Mouse (Mus musculus) olfactory bulb, adult 2 months (tissue): ENCODE results near the gene Stat1. TPM values are rescaled to one million over a fixed set of nuclear protein-coding genes. Genes with fewer than 3 reads are reported as not detected.

Source experiments
- H3K27ac ChIP-seq: fragments of 200-500 bp; 2 replicates; pipeline ENCODE4 v1.5.1; 2012; ENCODE audit warnings: low read depth, low read length; ENCODE audit not compliant: insufficient read depth
- H3K4me1 ChIP-seq: fragments of 200-500 bp; 2 replicates; pipeline ENCODE4 v1.6.1; 2012; ENCODE audit warnings: low read length; ENCODE audit not compliant: control insufficient read depth, insufficient read depth
- H3K4me3 ChIP-seq: fragments of 200-500 bp; 2 replicates; pipeline ENCODE4 v1.5.1; 2012; ENCODE audit warnings: mild to moderate bottlenecking, low read depth, low read length, moderate library complexity; ENCODE audit not compliant: insufficient read depth
- CTCF ChIP-seq: fragments of 200-500 bp; IDR thresholded peaks from 2 replicates; pipeline ENCODE4 v1.5.1; 2012; ENCODE audit warnings: low read depth, mild to moderate bottlenecking, low read length, moderate library complexity; ENCODE audit not compliant: insufficient read depth
- POLR2A ChIP-seq: fragments of 200-500 bp; IDR thresholded peaks from 2 replicates; pipeline ENCODE4 v1.6.1; 2012; ENCODE audit warnings: mild to moderate bottlenecking, low read depth, low read length, moderate library complexity; ENCODE audit not compliant: insufficient read depth
- WGBS: fragments of 180-500 bp; shearing (Covaris S2); methylation state at CpG from one replicate; pipeline ENCODE4 v1.1.7; 2018; 5-methylcytosine and 5-hydroxymethylcytosine counted together
- polyA plus RNA-seq: library from polyadenylated mRNA; stranded (reverse); fragments of >200 nt; gene quantifications from 2 replicates; pipeline ENCODE4 v1.2.4, GENCODE M21; 2012; ENCODE audit warnings: low replicate concordance; ENCODE audit not compliant: missing spikeins, insufficient read depth, insufficient read length

Gene Stat1
- polyA plus RNA-seq, 1 experiment, result not detected

DNA sequence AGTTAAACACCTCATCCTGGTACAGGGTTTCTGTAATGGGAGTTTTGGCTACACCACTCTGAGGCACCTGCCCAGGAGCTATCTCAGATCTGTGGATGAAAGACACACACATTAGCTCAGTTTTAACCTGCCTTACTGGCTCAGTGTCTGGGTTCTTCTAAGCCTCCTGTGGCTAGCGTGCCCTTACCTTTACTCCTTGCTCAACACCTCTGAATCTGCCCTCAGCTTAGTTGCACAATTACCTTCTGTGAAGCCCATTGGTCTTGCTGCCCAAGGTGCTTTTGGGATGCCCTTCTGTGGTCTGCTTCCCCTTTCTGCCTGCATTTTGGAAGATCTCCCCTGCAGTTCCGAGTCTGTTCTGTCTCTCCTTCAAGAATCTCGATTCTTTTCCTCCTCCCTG is 5.6 kb downstream of the Stat1 start:
- TF ChIP-seq CTCF (no peak), POLR2A (no peak)
- no peak overlapping the region for H3K4me3 ChIP-seq
- H3K27ac ChIP-seq, result no peak overlapping the region
- WGBS, result 81% methylated on average over 3 of the region's 3 CpGs
- 0 out of 2 replicates have a peak, but pooled peaks cover 2% of the 10 kb centered on the region for H3K4me1 ChIP-seq

DNA sequence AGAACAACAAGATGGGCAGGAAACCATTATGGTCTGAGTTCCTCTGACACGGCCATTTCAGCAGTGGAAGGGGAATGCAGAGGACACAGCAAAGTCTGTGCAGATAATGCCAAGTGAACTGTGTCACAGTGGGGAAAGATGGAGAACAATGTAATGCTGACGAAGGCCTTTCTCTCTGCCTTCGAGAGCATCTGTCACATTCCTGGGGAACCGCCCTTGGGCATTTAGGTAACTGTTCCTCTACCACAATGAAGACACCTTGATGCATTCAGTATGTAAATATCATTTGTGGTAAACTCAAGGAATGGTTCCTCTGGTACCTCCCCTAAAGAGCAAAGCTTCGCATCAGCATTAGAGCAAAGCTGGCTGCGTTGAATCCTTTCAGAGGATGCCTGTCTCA is 8.1 kb downstream of the Stat1 start:
- 96% methylated on average over 6 of the region's 6 CpGs for whole genome bisulfite sequencing
- no peak overlapping the region for H3K4me3 ChIP-seq
- no peak overlapping the region for H3K27ac ChIP-seq
- no peaks in the 10 kb centered on the region for H3K4me1 ChIP-seq
- TF ChIP-seq CTCF (no peak), POLR2A (no peak)

DNA sequence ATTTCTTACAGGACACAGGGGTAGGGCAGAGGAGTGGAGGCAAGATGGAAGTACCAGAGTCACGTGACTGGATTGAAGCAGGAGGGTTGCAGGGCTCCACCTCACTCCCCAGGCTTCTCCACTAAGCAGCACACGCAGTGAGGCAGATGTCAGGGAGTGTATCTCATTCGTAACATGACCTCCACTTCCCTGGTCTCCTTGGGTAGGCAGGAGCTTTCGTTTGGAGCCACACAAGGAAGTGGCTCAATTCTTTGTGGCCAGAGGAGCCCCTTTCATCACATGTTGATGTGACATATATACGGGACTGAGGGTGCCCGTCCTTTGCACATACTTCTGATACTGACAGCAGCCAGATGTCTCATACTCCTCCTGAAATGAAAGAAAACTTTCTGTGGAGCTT is 10.6 kb downstream of the Stat1 start:
- 83% methylated on average over 6 of the region's 6 CpGs for WGBS
- no peak for TF ChIP-seq POLR2A
- no peak for TF ChIP-seq CTCF
- no peaks in the 10 kb centered on the region for H3K4me1 ChIP-seq

DNA sequence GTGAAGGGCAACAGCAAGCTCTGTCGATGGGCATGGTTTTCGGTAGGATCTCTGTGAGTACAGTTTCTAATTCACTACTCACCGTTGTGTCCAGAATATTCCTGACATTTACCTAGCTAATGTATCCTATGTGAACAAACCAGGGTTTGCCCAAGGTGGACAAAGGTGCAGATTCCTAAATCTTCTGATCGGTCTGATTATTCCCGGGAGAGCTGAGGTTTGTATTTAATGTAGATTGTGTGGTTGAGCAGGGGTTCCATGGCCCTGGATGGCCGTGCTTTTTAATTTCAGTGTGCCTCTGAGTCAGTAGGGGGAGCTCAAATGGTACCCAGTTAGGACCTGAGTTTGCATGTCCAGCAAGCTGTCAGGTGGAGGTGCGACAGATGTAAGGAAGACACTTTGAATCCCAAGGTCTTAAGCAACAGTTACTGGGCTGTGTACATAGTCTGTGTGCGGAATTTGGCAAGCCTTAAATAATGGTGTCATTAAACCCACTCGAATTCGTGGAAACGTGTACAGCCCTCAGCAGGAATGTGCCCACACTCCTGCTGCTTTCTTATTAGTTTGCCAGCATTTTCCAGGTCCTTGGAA is 12.6 kb downstream of the Stat1 start:
- no peaks in the 10 kb centered on the region for H3K4me1 ChIP-seq
- no peak for TF ChIP-seq CTCF
- no peak for TF ChIP-seq POLR2A
- no peak overlapping the region for H3K27ac ChIP-seq
- 84% methylated on average over 11 of the region's 11 CpGs for WGBS
- no peak overlapping the region for H3K4me3 ChIP-seq

More for the DNA sequence above, 10.6 kb downstream of the Stat1 start:
- no peak overlapping the region for H3K4me3 ChIP-seq
- H3K27ac ChIP-seq, result no peak overlapping the region

DNA sequence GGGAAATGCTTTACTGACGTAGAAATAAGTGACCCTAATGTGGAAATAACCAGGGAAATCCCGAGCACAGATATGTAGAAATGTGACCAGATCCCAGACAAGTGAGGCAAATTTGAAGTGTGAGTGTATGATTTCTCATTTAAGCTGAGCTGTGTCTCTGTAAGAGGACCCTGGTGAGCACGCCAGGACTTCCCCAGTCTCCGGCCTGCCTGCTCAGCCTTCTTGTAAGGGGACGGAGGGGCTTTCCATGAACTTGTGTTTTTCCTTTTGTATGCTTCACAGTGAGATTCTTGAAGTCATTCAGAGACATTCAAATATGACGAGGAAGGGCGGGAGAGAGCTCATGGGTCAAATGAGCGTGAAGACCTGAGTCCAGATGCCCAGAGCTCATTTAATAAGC is 14.0 kb downstream of the Stat1 start:
- no peak overlapping the region for H3K27ac ChIP-seq
- 91% methylated on average over 8 of the region's 8 CpGs for WGBS
- H3K4me3 ChIP-seq, result no peak overlapping the region
- TF ChIP-seq POLR2A, result no peak
- TF ChIP-seq CTCF, result no peak
- H3K4me1 ChIP-seq, result no peaks in the 10 kb centered on the region

DNA sequence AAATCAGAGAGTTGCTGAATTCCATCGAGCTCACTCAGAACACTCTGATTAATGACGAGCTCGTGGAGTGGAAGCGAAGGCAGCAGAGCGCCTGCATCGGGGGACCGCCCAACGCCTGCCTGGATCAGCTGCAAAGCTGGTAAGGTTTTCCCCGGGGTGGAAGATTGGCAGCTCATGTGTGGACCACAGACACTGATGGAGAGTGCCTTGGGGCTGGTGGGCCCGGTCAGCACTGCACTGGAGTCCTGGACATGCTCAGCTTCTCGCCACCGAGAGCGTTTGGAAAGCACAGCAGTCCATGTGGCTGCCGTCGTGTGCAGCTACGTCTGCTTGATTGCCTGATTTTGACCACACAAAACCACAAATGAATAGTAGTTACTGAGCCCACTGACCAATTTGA is 18.1 kb downstream of the Stat1 start:
- no peak overlapping the region for H3K27ac ChIP-seq
- no peaks in the 10 kb centered on the region for H3K4me1 ChIP-seq
- H3K4me3 ChIP-seq, result no peak overlapping the region
- WGBS, result 89% methylated on average over 16 of the region's 16 CpGs
- TF ChIP-seq CTCF, result no peak
- no peak for TF ChIP-seq POLR2A

DNA sequence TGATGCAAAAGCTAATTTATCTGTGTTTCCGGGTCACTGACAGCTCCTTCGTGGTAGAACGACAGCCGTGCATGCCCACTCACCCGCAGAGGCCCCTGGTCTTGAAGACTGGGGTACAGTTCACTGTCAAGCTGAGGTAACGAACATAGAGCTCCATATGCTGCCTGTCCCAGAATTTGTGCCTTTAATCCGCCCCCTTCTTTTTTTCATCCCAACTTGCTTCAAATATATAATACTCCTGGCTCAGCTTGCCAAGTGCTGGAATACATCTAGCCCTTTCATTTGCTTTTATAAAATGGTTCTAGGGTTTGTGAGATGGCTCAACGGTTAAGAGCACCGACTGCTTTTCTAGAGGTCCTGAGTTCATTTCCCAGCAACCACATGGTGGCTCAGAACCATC is 21.3 kb downstream of the Stat1 start:
- Histone ChIP-seq H3K4me1 (no peaks in the 10 kb centered on the region), H3K27ac (no peak overlapping the region), H3K4me3 (no peak overlapping the region)
- 86% methylated on average over 9 of the region's 9 CpGs for WGBS
- TF ChIP-seq CTCF (no peak), POLR2A (no peak)

DNA sequence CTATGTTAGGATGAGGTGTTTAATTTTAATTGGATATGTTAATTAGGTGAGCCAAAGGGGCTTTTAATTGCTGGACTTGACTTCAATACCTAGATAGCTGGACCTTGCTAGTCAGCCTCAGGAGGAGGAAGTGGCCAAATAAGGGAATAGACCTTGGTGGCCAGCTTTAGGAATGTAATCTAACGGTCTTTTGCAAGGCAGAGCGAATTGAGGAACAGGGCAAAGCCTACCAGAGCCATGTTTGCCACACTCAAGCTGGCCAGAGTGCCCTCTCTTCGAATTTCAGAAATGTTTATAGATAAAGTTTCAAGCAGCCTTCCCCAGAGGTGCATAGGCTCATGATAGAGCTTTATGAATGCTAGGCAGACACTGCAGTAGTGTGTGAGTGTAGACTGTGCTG is 22.2 kb downstream of the Stat1 start:
- no peak overlapping the region for H3K4me3 ChIP-seq
- TF ChIP-seq CTCF, result no peak
- TF ChIP-seq POLR2A, result no peak
- no peak overlapping the region for H3K27ac ChIP-seq
- H3K4me1 ChIP-seq, result no peaks in the 10 kb centered on the region
- 80% methylated on average over 3 of the region's 3 CpGs for WGBS

DNA sequence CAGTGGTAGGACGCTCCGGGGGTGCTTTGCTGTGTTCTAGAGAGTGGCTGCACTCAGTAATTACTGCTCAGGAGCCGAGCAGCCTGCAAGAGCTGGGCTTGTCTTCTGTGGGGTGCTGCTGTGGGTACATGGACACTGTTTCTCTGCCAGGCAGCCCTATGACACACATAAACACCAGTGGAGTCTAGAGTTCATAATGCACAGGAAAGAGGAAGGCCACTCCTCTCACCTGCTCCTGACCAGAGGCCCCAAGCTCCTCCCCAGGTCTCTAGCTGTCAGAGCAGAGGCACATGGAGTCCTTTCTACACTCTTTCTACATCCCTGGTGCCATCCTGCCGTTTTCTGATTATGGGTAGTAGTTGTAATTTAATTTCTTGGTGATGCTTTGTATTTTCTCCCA is 22.9 kb downstream of the Stat1 start:
- TF ChIP-seq POLR2A (no peak), CTCF (no peak)
- no peaks in the 10 kb centered on the region for H3K4me1 ChIP-seq
- no peak overlapping the region for H3K4me3 ChIP-seq
- H3K27ac ChIP-seq, result no peak overlapping the region
- WGBS, result 73% methylated on average over 4 of the region's 4 CpGs

DNA sequence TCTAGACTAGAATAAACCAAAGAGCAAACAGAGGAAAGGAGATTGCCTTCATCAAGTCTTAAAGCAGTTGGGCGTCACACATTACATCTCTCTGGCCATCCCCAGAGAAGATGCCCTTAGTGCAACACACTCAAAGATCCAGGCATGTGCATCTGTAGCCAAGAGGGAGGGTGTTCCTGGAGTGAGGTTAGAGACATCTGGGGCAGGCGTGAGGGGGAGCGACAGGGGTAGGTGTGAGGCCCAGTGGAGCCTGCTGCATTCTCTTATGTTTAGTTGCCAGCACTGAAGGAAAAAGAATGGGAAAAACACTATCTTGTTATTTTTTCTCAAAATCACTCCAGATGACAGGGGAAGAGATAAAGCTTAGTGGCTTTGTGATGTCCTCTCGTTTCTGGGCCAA is 24.0 kb downstream of the Stat1 start:
- Histone ChIP-seq H3K4me3 (no peak overlapping the region), H3K27ac (no peak overlapping the region), H3K4me1 (no peaks in the 10 kb centered on the region)
- 94% methylated on average over 4 of the region's 4 CpGs for WGBS
- TF ChIP-seq POLR2A (no peak), CTCF (no peak)
